Mouse (Mus musculus) C2C12 (cell line): ENCODE measurements around the gene Prdm5. TPM values are rescaled to one million over a fixed set of nuclear protein-coding genes. Genes with fewer than 3 reads are reported as not detected.

Experiments
- H3K27me3 ChIP-seq: one replicate; pipeline ENCODE4 v1.6.1; 2011; ENCODE audit not compliant: control insufficient read depth, insufficient read depth, insufficient read length
- H3K36me3 ChIP-seq: one replicate; pipeline ENCODE4 v1.6.1; 2011; ENCODE audit not compliant: control insufficient read depth, insufficient read depth
- H3K4me3 ChIP-seq: one replicate; pipeline ENCODE4 v1.5.1; 2011; ENCODE audit warnings: mild to moderate bottlenecking, control low read depth; ENCODE audit not compliant: poor library complexity, insufficient read depth, severe bottlenecking
- H3K79me2 ChIP-seq: one replicate; pipeline ENCODE4 v1.6.1; 2011; ENCODE audit not compliant: control insufficient read depth, insufficient read depth
- H3K79me3 ChIP-seq: one replicate; pipeline ENCODE4 v1.6.1; 2011; ENCODE audit warnings: low read depth, control low read depth
- H3ac ChIP-seq: one replicate; pipeline ENCODE3; 2011; ENCODE audit warnings: low read depth; ENCODE audit not compliant: control insufficient read depth, insufficient read length
- CEBPB ChIP-seq: IDR thresholded peaks from one replicate; pipeline ENCODE4 v1.6.1; 2011; ENCODE audit warnings: low read depth, mild to moderate bottlenecking, control low read depth, moderate library complexity
- CTCF ChIP-seq: IDR thresholded peaks from one replicate; pipeline ENCODE4 v1.5.1; 2011; ENCODE audit not compliant: control insufficient read depth, insufficient read depth, insufficient read length
- FOSL1 ChIP-seq: IDR thresholded peaks from one replicate; pipeline ENCODE4 v1.8.0; 2011; ENCODE audit warnings: mild to moderate bottlenecking, low read length; ENCODE audit not compliant: poor library complexity, insufficient read depth, severe bottlenecking
- MAX ChIP-seq: IDR thresholded peaks from one replicate; pipeline ENCODE4 v1.6.1; 2011; ENCODE audit warnings: mild to moderate bottlenecking, control low read depth
- MYOD1 ChIP-seq: IDR thresholded peaks from one replicate; pipeline ENCODE4 v1.6.1; 2011; ENCODE audit warnings: low read depth; ENCODE audit not compliant: control insufficient read depth, insufficient read length
- MYOG ChIP-seq: IDR thresholded peaks from one replicate; pipeline ENCODE4 v1.6.1; 2011; ENCODE audit not compliant: control insufficient read depth, insufficient read length; ENCODE audit errors: extremely low read depth
- USF1 ChIP-seq: IDR thresholded peaks from one replicate; pipeline ENCODE4 v1.6.1; 2011; ENCODE audit warnings: low read depth, mild to moderate bottlenecking, control low read depth, moderate library complexity
- polyA plus RNA-seq: library from polyadenylated mRNA; unstranded; fragments of >200 nt; fragmentation: generic; extraction: Trizol; gene quantifications from one replicate; pipeline ENCODE4 v1.2.1, GENCODE M21; 2012; ENCODE audit warnings: missing spikeins

The Prdm5 gene
- polyA plus RNA-seq, 1 experiment: 8.2 TPM

DNA sequence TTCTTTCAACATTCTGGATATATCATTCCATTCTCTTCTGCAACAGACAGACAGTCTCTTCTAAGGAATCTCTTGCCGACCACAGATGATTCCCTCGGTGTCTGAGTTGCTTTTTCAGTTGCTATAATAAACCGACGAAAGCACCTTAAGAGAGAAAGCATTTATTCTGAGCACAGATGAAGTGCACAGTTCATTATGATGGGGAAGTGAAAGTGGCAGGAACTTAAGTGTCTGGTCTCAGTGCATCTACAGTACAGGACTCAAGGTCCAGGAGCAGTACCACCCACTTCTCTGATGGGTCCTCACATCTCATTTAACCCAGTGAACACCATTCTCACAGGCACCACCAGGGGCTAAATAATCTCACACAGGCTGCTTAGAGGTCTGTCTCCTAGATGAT, 5.2 kb upstream of the Prdm5 start:
- Histone ChIP-seq H3K36me3 (no peaks in the 10 kb centered on the region), H3K79me3 (no peaks in the 10 kb centered on the region), H3K79me2 (peaks cover 6% of the 10 kb centered on the region), H3K4me3 (no peak overlapping the region), H3K27me3 (no peaks in the 10 kb centered on the region), H3ac (no peak overlapping the region)
- TF ChIP-seq CTCF: no peak

DNA sequence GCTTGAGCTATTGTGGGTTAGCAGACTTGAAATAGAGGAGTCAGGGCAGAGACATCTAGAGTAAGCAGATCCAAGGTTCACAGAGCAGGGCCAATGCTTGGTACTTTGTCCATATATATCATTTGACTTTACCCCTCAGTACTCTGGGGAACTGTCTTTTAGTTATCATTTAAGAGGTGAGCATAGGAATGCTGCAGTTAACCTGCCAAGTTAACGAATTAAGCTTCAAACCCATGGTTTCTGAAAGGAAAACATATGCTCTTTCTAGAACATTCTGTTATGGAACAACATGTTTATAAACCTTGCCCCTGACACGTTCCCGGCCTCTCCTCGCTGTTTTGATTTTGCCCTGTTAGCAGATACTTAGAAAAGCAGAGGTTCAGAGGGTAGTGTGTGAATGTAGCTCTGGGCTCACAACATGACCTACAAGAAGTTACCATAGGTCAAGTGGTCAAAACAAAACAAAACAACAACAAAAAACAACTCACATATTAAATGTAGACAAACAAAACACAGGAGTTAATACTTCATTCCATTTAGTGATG, 973 bp downstream of the Prdm5 start:
- Histone ChIP-seq H3K27me3 (no peaks in the 10 kb centered on the region), H3K4me3 (peak overlapping the region; percentile 65), H3ac (peak overlapping the region; percentile 90), H3K79me3 (peaks cover 37% of the 10 kb centered on the region), H3K36me3 (peaks cover 6% of the 10 kb centered on the region), H3K79me2 (peaks cover 66% of the 10 kb centered on the region)
- TF ChIP-seq USF1 (no peak), CEBPB (no peak), MAX (no peak), MYOG (no peak), FOSL1 (no peak), MYOD1 (no peak), CTCF (no peak)

DNA sequence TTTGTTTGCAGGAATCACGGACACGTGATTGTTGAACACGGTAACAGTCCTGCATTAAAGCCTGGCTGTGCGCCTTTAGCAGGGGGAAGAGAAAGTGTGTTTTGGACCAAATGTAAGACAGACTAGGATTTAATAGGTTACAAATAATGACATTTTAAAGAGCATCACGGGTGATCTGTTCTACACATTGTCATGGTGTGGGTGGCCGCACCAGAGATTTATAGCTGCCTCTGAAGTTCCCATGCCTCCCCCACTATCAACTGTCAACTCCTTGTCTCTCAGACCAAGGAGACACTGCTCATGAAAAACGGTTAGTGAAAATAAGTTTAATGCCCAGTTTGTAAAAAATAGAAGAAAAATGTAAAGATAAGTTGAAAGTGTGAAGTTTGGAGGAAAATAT, 2.7 kb downstream of the Prdm5 start:
- Histone ChIP-seq H3K27me3 (no peaks in the 10 kb centered on the region), H3K36me3 (peaks cover 6% of the 10 kb centered on the region), H3K4me3 (no peak overlapping the region), H3K79me3 (peaks cover 37% of the 10 kb centered on the region), H3K79me2 (peaks cover 66% of the 10 kb centered on the region), H3ac (no peak overlapping the region)
- TF ChIP-seq CEBPB: no peak
- no peak for TF ChIP-seq MYOD1
- no peak for TF ChIP-seq CTCF
- no peak for TF ChIP-seq FOSL1
- no peak for TF ChIP-seq USF1
- TF ChIP-seq MYOG: no peak
- TF ChIP-seq MAX: no peak

DNA sequence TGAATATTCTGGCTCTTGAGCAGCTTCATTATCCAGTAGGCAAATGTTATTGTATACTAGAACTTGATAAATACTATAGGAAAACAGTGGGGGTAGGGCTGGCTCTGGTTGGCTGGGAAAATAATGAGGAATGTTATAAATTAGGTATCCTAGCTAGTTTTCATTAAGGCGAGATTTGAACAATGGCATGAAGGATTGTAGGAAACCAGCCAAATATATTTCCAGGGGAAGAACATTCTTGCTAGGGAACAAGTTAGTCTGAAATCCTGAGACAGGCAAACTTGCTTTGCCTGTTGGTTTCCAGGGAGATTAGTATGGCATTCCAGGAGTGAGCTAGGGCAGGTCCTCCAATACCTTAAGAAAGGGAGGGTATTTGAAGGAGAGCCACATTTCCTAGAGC, 4.9 kb downstream of the Prdm5 start:
- no peaks in the 10 kb centered on the region for H3K27me3 ChIP-seq
- peaks cover 6% of the 10 kb centered on the region for H3K36me3 ChIP-seq
- peaks cover 82% of the 10 kb centered on the region for H3K79me2 ChIP-seq
- TF ChIP-seq FOSL1: no peak
- TF ChIP-seq MYOG: no peak
- TF ChIP-seq CTCF: no peak
- no peak for TF ChIP-seq USF1
- TF ChIP-seq MAX: no peak
- TF ChIP-seq CEBPB: no peak
- no peak for TF ChIP-seq MYOD1
- H3K79me3 ChIP-seq: peaks cover 56% of the 10 kb centered on the region
- H3K4me3 ChIP-seq: no peak overlapping the region
- no peak overlapping the region for H3ac ChIP-seq

DNA sequence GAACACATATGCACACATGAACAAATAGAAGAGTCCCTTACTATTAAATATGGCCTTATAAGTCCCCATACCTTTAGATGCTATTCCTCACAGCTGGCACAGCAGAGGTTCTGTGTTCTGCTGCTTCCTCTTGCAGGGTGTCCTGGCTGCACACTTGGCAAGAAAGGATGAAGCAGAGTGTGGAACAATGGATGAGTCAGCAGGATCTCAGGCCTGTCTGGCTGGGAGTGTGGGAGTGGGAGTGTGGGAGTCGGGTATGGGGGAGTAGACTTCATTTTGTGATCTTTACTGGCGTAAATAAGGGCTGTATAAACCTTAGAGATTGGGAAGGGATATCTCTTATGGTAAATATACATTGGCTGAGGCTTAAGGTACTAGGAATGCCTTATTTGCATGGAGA, 14.1 kb downstream of the Prdm5 start:
- peaks cover 50% of the 10 kb centered on the region for H3K79me3 ChIP-seq
- H3K4me3 ChIP-seq: no peak overlapping the region
- no peaks in the 10 kb centered on the region for H3K27me3 ChIP-seq
- H3ac ChIP-seq: no peak overlapping the region
- TF ChIP-seq FOSL1 (no peak), MAX (no peak), MYOD1 (no peak)
- H3K36me3 ChIP-seq: peaks cover 27% of the 10 kb centered on the region
- H3K79me2 ChIP-seq: peaks cover 78% of the 10 kb centered on the region

DNA sequence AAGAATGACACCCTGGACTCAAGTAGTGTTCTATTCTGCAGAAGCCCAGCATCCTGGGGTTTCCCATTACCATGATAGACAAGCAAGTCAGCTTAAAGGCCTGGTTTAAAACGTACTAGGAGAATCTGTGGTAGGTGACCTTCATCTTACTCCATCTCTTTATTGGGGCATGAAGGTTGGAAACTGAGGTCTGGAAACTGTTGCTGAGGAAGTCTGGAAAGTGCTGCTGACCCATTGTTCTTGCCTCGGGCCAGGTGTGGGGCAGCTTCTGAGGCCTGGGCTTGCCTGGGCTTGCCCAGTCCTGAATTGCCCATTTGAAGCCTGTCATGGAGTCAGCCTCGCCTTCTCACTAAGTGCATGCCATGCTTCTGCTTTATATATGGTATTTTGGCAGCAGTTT, 17.8 kb downstream of the Prdm5 start:
- H3K79me3 ChIP-seq: peaks cover 31% of the 10 kb centered on the region
- H3K36me3 ChIP-seq: peaks cover 36% of the 10 kb centered on the region
- no peaks in the 10 kb centered on the region for H3K27me3 ChIP-seq
- H3K79me2 ChIP-seq: peaks cover 71% of the 10 kb centered on the region
- TF ChIP-seq MYOG: no peak
- no peak for TF ChIP-seq MAX
- no peak for TF ChIP-seq CEBPB
- TF ChIP-seq USF1: no peak
- no peak for TF ChIP-seq MYOD1
- no peak for TF ChIP-seq CTCF
- no peak for TF ChIP-seq FOSL1
- no peak overlapping the region for H3ac ChIP-seq
- H3K4me3 ChIP-seq: no peak overlapping the region
